ENCODE assay signal across 14 mouse cellular contexts in the genomic region with DNA sequence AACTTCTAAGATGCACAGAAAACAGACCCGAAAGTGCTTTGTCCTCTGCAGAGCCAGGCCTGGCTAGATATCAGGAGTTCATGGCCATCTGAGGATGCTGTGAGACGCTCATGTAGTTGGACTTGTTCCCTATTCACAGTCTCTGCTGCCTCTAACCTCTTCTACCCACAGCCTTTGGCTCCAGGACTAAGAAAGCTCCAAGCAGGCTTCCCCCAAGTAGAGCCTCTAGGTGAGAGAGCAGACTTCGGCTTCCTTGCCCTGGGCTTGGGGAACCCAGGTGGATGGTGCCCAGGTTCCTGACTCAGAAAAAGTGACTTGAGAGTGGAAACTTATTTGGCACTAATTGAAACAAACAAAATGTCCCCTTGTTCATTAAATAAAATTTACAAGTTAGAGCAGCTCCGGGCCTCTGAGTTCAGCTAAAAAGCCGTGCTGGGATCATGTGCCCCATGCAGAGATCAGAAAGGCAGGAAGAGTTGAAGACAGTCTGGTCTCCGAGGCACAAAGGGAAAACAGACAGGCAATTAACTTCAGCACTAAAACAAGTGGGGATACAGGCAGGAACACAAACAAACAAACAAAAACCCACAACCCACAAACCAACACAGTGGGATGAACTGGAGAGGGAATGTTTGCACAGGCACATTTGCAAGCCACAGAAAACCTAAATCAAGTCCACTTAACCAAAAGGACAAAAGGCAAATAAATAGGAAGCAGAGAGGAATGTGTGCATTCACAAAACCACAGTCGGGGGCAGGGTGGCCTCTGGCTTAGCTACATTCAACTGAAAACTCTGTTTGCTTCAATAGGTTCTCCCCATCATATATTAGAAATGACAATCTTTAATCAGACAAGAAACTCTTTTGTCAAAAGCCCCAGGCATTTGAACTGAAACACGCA. TPM values are rescaled to one million over a fixed set of nuclear protein-coding genes. Genes with fewer than 3 reads are reported as not detected.
DNase-seq lines count a peak whose midpoint lies in the region; ATAC-seq and TF ChIP-seq lines count a peak whose summit lies in the region.
"Had no signal": no experiment of that assay in that cellular context is flagged by ENCODE, and none has a peak within 500 bp of the region (broad histone marks: within the 10 kb centered on the region; RNA-seq: fewer than 3 reads in every experiment).

No protein-coding gene starts in this region.

- H3K9me3 ChIP-seq in hindbrain, embryonic 10.5 days = no peaks in the 10 kb centered on the region
- no peaks in the 10 kb centered on the region for H3K9me3 ChIP-seq in hindbrain, postnatal 0 days (ENCODE audit: low read length)
- no peaks in the 10 kb centered on the region for H3K9me3 ChIP-seq in neural tube, embryonic 15.5 days (replicated peaks)

- DNase-seq in hindbrain, embryonic 10.5 days (ENCODE audit: low spot score) = peak; percentile 33
- DNase-seq in hindbrain, postnatal 0 days (ENCODE audit: low spot score) = no peak
- DNase-seq in neural tube, embryonic 10.5 days (ENCODE audit: extremely low spot score, low spot score) = peak; percentile 37
- DNase-seq in forelimb bud, embryonic 11.5 days (ENCODE audit: low read depth, low spot score) = peak; percentile 43
- peak; percentile 65 for DNase-seq in retina, postnatal 1 day
- no peak for DNase-seq in cerebellum, adult 9-11 months
- DNase-seq in urinary bladder, postnatal 10 days (ENCODE audit: low spot score) = no peak
- DNase-seq: adrenal gland, postnatal 25 days; cerebellum, adult 11-12 months; gastrocnemius, postnatal 10 days; kidney, postnatal 4 days; lung, postnatal 10 days had no signal

- WGBS in hindbrain, embryonic 10.5 days = 27% methylated on average over 8 of the region's 8 CpGs
- 22% methylated on average over 8 of the region's 8 CpGs for WGBS in hindbrain, postnatal 0 days
- WGBS in neural tube, embryonic 15.5 days = 18% methylated on average over 8 of the region's 8 CpGs

- H3K27ac ChIP-seq in hindbrain, embryonic 10.5 days = peak overlapping the region; percentile 76
- no peak overlapping the region for H3K27ac ChIP-seq in hindbrain, postnatal 0 days
- H3K27ac ChIP-seq in neural tube, embryonic 15.5 days (replicated peaks) = no peak overlapping the region

- H3K36me3 ChIP-seq in hindbrain, embryonic 10.5 days = no peaks in the 10 kb centered on the region
- no peaks in the 10 kb centered on the region for H3K36me3 ChIP-seq in hindbrain, postnatal 0 days (ENCODE audit: insufficient read depth, low read length)
- no peaks in the 10 kb centered on the region for H3K36me3 ChIP-seq in neural tube, embryonic 15.5 days

- no peak for ATAC-seq in hindbrain, postnatal 0 days
- no peak for ATAC-seq in neural tube, embryonic 15.5 days (ENCODE audit: low FRiP score)

- H3K27me3 ChIP-seq in hindbrain, embryonic 10.5 days (ENCODE audit: insufficient read depth, poor library complexity, severe bottlenecking) = 0 out of 2 replicates have a peak, but pooled peaks cover 4% of the 10 kb centered on the region
- no peaks in the 10 kb centered on the region for H3K27me3 ChIP-seq in hindbrain, postnatal 0 days (ENCODE audit: insufficient read depth, low read length)
- H3K27me3 ChIP-seq in neural tube, embryonic 15.5 days (replicated peaks) = no peaks in the 10 kb centered on the region
- H3K27me3 ChIP-seq: CH12.LX had no signal

- no peak for TF ChIP-seq CTCF in hindbrain, postnatal 0 days (IDR thresholded peaks at IDR 0.05; ENCODE audit: low read depth)

- no peak overlapping the region for H3K9ac ChIP-seq in hindbrain, postnatal 0 days (replicated peaks; ENCODE audit: low read length)
- no peak overlapping the region for H3K9ac ChIP-seq in neural tube, embryonic 15.5 days (replicated peaks)

- peaks cover 23% of the 10 kb centered on the region for H3K4me1 ChIP-seq in hindbrain, embryonic 10.5 days (replicated peaks)
- H3K4me1 ChIP-seq in hindbrain, postnatal 0 days (ENCODE audit: insufficient read depth, low read length) = no peaks in the 10 kb centered on the region
- H3K4me1 ChIP-seq in neural tube, embryonic 15.5 days = peaks cover 13% of the 10 kb centered on the region

- no peak overlapping the region for H3K4me2 ChIP-seq in hindbrain, postnatal 0 days (ENCODE audit: low read depth, low read length)
- no peak overlapping the region for H3K4me2 ChIP-seq in neural tube, embryonic 15.5 days

- no peak overlapping the region for H3K4me3 ChIP-seq in hindbrain, embryonic 10.5 days
- no peak overlapping the region for H3K4me3 ChIP-seq in hindbrain, postnatal 0 days (ENCODE audit: low read length)
- H3K4me3 ChIP-seq in neural tube, embryonic 15.5 days (replicated peaks) = no peak overlapping the region

RNA-seq across cellular contexts. Expression of a gene that starts 42.3 kb away (rescaled TPM):
- polyA plus RNA-seq in hindbrain, embryonic 10.5 days (2016; fragmentation: Nextera tagmentation; extraction: Ambion mirVana) = 10.7 and 11.0 TPM in 2 replicates
- total RNA-seq in hindbrain, postnatal 0 days (2014; rRNA removed) = 6.4 and 11.8 TPM in 2 replicates
- 8.8 and 10.2 TPM in 2 replicates for polyA plus RNA-seq in hindbrain, postnatal 0 days (2015; fragmentation: Nextera tagmentation; extraction: Ambion mirVana)
- 8.1 and 12.1 TPM in 2 replicates for polyA plus RNA-seq in neural tube, embryonic 15.5 days (2015; fragmentation: Nextera tagmentation; extraction: Ambion mirVana)

Comparison
In these comparisons a context has a peak if more than half of its experiments do, and no peak if none do; other contexts are left out.
1. DNase-seq: peak in hindbrain, embryonic 10.5 days (single experiment), neural tube, embryonic 10.5 days (single experiment), forelimb bud, embryonic 11.5 days (single experiment) and retina, postnatal 1 day (single experiment); none in hindbrain, postnatal 0 days (single experiment), cerebellum, adult 9-11 months (single experiment) and urinary bladder, postnatal 10 days (single experiment).